Mouse (Mus musculus): ENCODE data around the gene Cib1.

GRCm38 (mm10) chr7:80264606-80265005 is 32.0 kb upstream of the Cib1 start:
- TF ChIP-seq USF1 (IDR thresholded peaks at IDR 0.05; ENCODE audit: low read depth, low read length) (no peak), E2F4 (IDR thresholded peaks at IDR 0.05; ENCODE audit: borderline replicate concordance, low read depth, low read length) (no peak), MAX (IDR thresholded peaks at IDR 0.05; ENCODE audit: low read length) (no peak), ZKSCAN1 (IDR thresholded peaks at IDR 0.05; ENCODE audit: low read depth, low read length) (no peak), TAL1 (IDR thresholded peaks at IDR 0.05; ENCODE audit: low read length) (no peak), POLR2A (IDR thresholded peaks at IDR 0.05; ENCODE audit: control insufficient read depth in 1 of 2, insufficient read depth in 1 of 2, low read depth in 1 of 2, low read length in 2 of 2, poor library complexity in 1 of 2) (no peak), TBP (IDR thresholded peaks at IDR 0.05; ENCODE audit: low read depth, low read length) (no peak), EP300 (IDR thresholded peaks at IDR 0.05; ENCODE audit: low read depth in 1 of 2, low read length in 2 of 2) (no peak), GABPA (IDR thresholded peaks at IDR 0.05; ENCODE audit: low read depth, low read length) (no peak), CTCF (IDR thresholded peaks at IDR 0.05 in 2 of 3, conservative IDR thresholded peaks at IDR 0.05 in 1 of 3; ENCODE audit: control insufficient read depth in 1 of 3, insufficient read depth in 1 of 3, low read depth in 2 of 3, low read length in 3 of 3, poor library complexity in 1 of 3, severe bottlenecking in 1 of 3) (no peak), SIN3A (IDR thresholded peaks at IDR 0.05; ENCODE audit: low read length) (no peak), CHD2 (IDR thresholded peaks at IDR 0.05; ENCODE audit: low read length) (no peak), UBTF (IDR thresholded peaks at IDR 0.05; ENCODE audit: borderline replicate concordance, insufficient read depth, low read depth, low read length) (no peak), MEF2A (IDR thresholded peaks at IDR 0.05; ENCODE audit: extremely low read depth, insufficient replicate concordance, low read depth, low read length, poor library complexity, severe bottlenecking) (no peak)
